Mouse (Mus musculus): Measurements from ENCODE around the gene Ppp5c. TPM values are rescaled to one million over a fixed set of nuclear protein-coding genes. Genes with fewer than 3 reads are reported as not detected.

Ppp5c gene
- polyA plus RNA-seq, 1 experiment, result 141 TPM

DNA sequence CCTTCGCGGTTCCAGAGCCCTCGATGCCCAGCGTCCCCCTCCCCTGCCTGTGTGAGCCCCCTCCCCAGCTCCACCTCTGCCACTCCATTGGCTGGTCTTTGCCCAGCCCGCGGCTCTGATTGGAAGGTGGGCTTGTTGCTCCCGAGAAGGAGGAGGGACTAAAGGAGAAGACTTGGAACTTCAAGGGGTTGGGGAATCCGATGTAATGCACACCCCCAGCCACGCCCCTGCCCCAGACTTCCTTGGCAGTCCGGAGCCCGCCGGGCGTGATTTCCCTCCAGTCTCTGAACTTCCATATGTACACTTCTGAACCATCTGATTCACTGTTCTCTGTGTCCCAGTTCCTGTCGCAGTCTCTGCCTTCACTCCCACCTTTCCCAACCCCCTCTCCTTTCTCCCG is 34.7 kb upstream of the Ppp5c start, which contains the start of gene Hif3a:
Hif3a (minus strand) TSS at position 39 of the 400 bp plus-strand sequence.
- DNase-seq, result peak; percentile 51
- peaks cover 20% of the 10 kb centered on the region for H3K4me1 ChIP-seq (ENCODE audit: control insufficient read depth, insufficient read depth, low read length)
- WGBS, result 6% methylated on average over 15 of the region's 15 CpGs
- H3K4me3 ChIP-seq (replicated peaks; ENCODE audit: extremely low read depth, low read depth, low read length), result peak within 1 kb of the TSS; percentile 38
- TF ChIP-seq CTCF (IDR thresholded peaks at IDR 0.05; ENCODE audit: insufficient read depth, low read length) (no peak), POLR2A (IDR thresholded peaks at IDR 0.05; ENCODE audit: borderline replicate concordance, extremely low read depth, low read depth, low read length) (no peak)

DNA sequence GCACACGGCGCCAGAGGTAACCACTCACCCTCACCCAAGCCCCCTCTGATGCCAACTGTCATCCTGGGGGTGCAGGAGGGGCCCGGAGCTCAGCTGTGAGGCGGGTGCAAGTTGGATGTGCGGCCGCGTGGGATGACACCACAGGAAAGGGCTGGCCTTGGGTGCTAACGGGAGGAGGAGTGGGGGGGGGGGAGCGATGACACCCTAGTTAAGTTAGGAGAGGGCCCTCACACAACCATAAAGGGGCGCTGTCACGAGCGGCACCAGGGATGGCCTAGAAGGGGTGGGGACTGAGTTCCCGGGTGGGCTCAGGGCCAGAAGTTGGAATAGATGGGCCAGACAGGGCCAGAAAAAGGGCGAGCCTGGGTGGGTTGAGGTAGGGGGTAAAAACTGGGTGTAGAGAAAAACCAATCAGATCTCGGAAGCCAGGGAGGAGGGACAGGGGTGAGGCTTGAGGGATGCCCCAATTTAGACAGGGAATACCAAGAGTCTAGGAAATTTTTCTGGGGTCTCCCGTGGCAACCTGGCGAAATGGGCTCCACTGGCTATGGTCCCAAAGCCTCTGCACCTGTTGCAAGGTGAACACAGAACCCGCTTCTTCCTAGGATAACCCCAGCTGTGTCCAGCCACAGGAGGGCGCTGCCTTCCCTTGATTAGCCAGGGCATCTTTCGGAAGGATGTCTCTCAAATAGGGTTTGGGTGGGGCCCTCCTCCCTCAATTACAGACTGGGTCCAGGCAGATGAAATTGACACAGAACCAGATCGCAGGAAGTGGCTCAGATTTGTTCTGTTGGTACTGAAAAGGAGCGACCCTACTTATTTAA is 33.3 kb upstream of the Ppp5c start:
- peak; percentile 44 for DNase-seq
- H3K4me3 ChIP-seq (replicated peaks; ENCODE audit: extremely low read depth, low read depth, low read length), result peak overlapping the region; percentile 58
- 37% methylated on average over 22 of the region's 22 CpGs for WGBS
- peak; percentile 65; the same call in 1 of the 2 replicates for TF ChIP-seq POLR2A (IDR thresholded peaks at IDR 0.05; ENCODE audit: borderline replicate concordance, extremely low read depth, low read depth, low read length)
- peak; percentile 25; the same call in 1 of the 2 replicates for TF ChIP-seq CTCF (IDR thresholded peaks at IDR 0.05; ENCODE audit: insufficient read depth, low read length)
- peaks cover 23% of the 10 kb centered on the region for H3K4me1 ChIP-seq (ENCODE audit: control insufficient read depth, insufficient read depth, low read length)

GRCm38 (mm10) chr7:17060031-17060781 is 32.5 kb upstream of the Ppp5c start:
- H3K4me3 ChIP-seq (replicated peaks; ENCODE audit: extremely low read depth, low read depth, low read length), result peak overlapping the region; percentile 58
- peak; percentile 95 for DNase-seq

DNA sequence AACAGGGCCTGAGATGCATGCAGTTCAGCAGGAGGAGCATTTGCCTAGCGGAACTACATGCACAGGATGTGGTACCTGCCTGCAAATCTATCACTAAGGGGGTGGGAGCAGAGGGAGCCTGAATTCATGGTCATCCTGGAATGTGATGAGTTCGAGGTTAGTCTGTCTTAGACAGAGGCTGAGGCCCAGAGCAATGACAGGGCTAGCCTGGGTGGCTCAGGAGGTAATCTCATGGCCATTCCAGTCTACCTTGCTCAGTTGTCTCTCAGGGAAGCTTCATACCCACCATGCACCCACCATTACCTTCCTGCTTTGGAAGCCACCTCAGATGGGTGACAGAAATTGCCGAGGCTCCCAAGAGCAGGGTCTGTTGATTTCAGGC is 31.7 kb upstream of the Ppp5c start:
- H3K4me1 ChIP-seq (ENCODE audit: control insufficient read depth, insufficient read depth, low read length), result peaks cover 23% of the 10 kb centered on the region
- WGBS, result 51% methylated on average over 3 of the region's 3 CpGs

More at GRCm38 (mm10) chr7:17060031-17060781, 32.5 kb upstream of the Ppp5c start:
- TF ChIP-seq POLR2A (IDR thresholded peaks at IDR 0.05; ENCODE audit: borderline replicate concordance, extremely low read depth, low read depth, low read length) (peak; percentile 78; the same call in 1 of the 2 replicates), CTCF (IDR thresholded peaks at IDR 0.05; ENCODE audit: insufficient read depth, low read length) (no peak)
- WGBS, result 6% methylated on average over 9 of the region's 9 CpGs
- H3K4me1 ChIP-seq (ENCODE audit: control insufficient read depth, insufficient read depth, low read length), result peaks cover 23% of the 10 kb centered on the region

GRCm38 (mm10) chr7:17058816-17059462 is 31.2 kb upstream of the Ppp5c start:
- no peak for TF ChIP-seq CTCF (IDR thresholded peaks at IDR 0.05; ENCODE audit: insufficient read depth, low read length)
- no peak for TF ChIP-seq POLR2A (IDR thresholded peaks at IDR 0.05; ENCODE audit: borderline replicate concordance, extremely low read depth, low read depth, low read length)
- peak; percentile 48 for DNase-seq
- WGBS, result 15% methylated on average over 8 of the region's 8 CpGs
- Histone ChIP-seq H3K4me3 (replicated peaks; ENCODE audit: extremely low read depth, low read depth, low read length) (no peak overlapping the region), H3K4me1 (ENCODE audit: control insufficient read depth, insufficient read depth, low read length) (peaks cover 23% of the 10 kb centered on the region)

More for the DNA sequence above, 31.7 kb upstream of the Ppp5c start:
- H3K4me3 ChIP-seq (replicated peaks; ENCODE audit: extremely low read depth, low read depth, low read length), result no peak overlapping the region
- peak; percentile 20 for DNase-seq
- no peak; the same call in 1 of the 2 replicates for TF ChIP-seq POLR2A (IDR thresholded peaks at IDR 0.05; ENCODE audit: borderline replicate concordance, extremely low read depth, low read depth, low read length)
- TF ChIP-seq CTCF (IDR thresholded peaks at IDR 0.05; ENCODE audit: insufficient read depth, low read length), result no peak

GRCm38 (mm10) chr7:17058071-17058689 is 30.5 kb upstream of the Ppp5c start:
- Histone ChIP-seq H3K4me3 (replicated peaks; ENCODE audit: extremely low read depth, low read depth, low read length) (no peak overlapping the region), H3K4me1 (ENCODE audit: control insufficient read depth, insufficient read depth, low read length) (peaks cover 23% of the 10 kb centered on the region)
- 0 out of 2 replicates have a peak, but pooled peaks have one; percentile 6 for TF ChIP-seq CTCF (IDR thresholded peaks at IDR 0.05; ENCODE audit: insufficient read depth, low read length)
- peak; percentile 73; the same call in 1 of the 2 replicates for TF ChIP-seq POLR2A (IDR thresholded peaks at IDR 0.05; ENCODE audit: borderline replicate concordance, extremely low read depth, low read depth, low read length)
- DNase-seq, result peak; percentile 70
- WGBS, result 3% methylated on average over 16 of the region's 16 CpGs

DNA sequence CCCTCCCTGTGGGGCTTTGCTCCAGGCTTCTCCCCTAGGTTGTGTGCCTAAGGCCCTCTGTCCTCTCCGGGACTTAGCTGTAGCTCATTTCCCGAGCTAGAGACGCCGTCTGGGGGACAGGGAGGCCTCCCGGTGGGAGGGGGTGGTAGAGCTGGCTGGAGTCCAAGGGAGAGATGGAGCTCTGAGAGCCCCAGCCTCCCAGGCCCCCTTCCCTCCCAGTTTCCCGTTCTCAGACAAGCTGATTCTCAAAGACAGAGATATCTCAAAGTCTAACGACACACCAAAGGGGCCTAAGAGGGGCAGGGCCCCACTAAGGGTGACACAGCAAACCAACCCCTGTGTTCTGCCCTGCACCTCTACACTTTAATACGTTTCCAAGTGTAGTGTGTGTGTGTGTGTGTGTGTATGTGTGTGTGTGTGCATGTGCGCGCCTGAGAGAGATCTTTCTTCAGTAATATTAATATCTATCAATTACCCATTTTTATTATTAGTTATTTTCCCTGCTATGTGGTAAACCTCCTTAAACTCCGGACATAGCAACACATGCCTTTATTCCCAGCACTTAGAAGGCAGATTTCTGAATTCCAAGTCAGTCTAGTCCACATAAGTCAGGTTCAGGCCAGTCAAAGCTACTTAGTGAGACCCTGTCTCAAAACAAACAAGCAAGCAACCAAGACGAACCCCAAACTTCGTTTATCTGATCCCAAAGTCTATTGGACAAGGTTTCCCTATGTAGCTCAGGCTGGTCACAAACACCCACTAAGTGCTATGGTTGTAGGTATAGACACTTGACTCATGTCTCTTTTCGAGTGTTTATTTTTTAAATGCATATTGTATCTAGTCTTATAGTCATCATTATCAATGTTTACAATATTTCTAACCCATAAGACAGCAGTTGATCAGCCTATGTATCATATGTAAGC is 29.1 kb upstream of the Ppp5c start:
- WGBS, result 33% methylated on average over 14 of the region's 14 CpGs
- Histone ChIP-seq H3K4me1 (ENCODE audit: control insufficient read depth, insufficient read depth, low read length) (peaks cover 21% of the 10 kb centered on the region), H3K4me3 (replicated peaks; ENCODE audit: extremely low read depth, low read depth, low read length) (peak overlapping the region; percentile 57)
- TF ChIP-seq POLR2A (IDR thresholded peaks at IDR 0.05; ENCODE audit: borderline replicate concordance, extremely low read depth, low read depth, low read length), result no peak
- TF ChIP-seq CTCF (IDR thresholded peaks at IDR 0.05; ENCODE audit: insufficient read depth, low read length), result no peak
- no peak for DNase-seq

- peak overlapping the region; percentile 57 for H3K4me3 ChIP-seq (replicated peaks; ENCODE audit: extremely low read depth, low read depth, low read length)
- WGBS, result 3% methylated on average over 41 of the region's 42 CpGs
- H3K4me1 ChIP-seq (ENCODE audit: control insufficient read depth, insufficient read depth, low read length), result peaks cover 19% of the 10 kb centered on the region
- peak; percentile 89 for DNase-seq
- TF ChIP-seq POLR2A (IDR thresholded peaks at IDR 0.05; ENCODE audit: borderline replicate concordance, extremely low read depth, low read depth, low read length), result peak; percentile 78; the same call in 1 of the 2 replicates
- no peak for TF ChIP-seq CTCF (IDR thresholded peaks at IDR 0.05; ENCODE audit: insufficient read depth, low read length)
These were observed 28.4 kb upstream of the Ppp5c start for GRCm38 (mm10) chr7:17056081-17056581.

Measured in lung, adult 2 months (tissue).